Mouse (Mus musculus) intestine, embryonic 15.5 days (tissue): Measurements from ENCODE around the gene Ttll3. TPM values are rescaled to one million over a fixed set of nuclear protein-coding genes. Genes with fewer than 3 reads are reported as not detected.

ENCODE experiments used
- ATAC-seq: fragments of 200-750 bp; cut with Nextera tagmentation; 2 replicates; pipeline ENCODE4 v1.8.0; 2017; ENCODE audit warnings: moderate TSS enrichment, moderate library complexity
- H3K27ac ChIP-seq: fragments of 300-500 bp; sonication (generic); 2 replicates; pipeline ENCODE4 v1.5.1; 2015; ENCODE audit warnings: mild to moderate bottlenecking, inconsistent platforms
- H3K27me3 ChIP-seq: fragments of 300-500 bp; sonication (generic); replicated peaks from 2 replicates; pipeline ENCODE4 v1.6.1; 2015; ENCODE audit warnings: inconsistent platforms
- H3K36me3 ChIP-seq: fragments of 300-500 bp; sonication (generic); 2 replicates; pipeline ENCODE4 v1.6.1; 2015; ENCODE audit warnings: inconsistent platforms
- H3K4me1 ChIP-seq: fragments of 300-500 bp; sonication (generic); replicated peaks from 2 replicates; pipeline ENCODE4 v1.6.1; 2015; ENCODE audit warnings: inconsistent platforms
- H3K4me2 ChIP-seq: fragments of 300-500 bp; sonication (generic); replicated peaks from 2 replicates; pipeline ENCODE4 v1.6.1; 2015; ENCODE audit warnings: mild to moderate bottlenecking, inconsistent platforms
- H3K4me3 ChIP-seq: fragments of 300-500 bp; sonication (generic); replicated peaks from 2 replicates; pipeline ENCODE4 v1.5.1; 2015; ENCODE audit warnings: inconsistent platforms
- H3K9ac ChIP-seq: fragments of 300-500 bp; sonication (generic); 2 replicates; pipeline ENCODE4 v1.6.1; 2015; ENCODE audit warnings: inconsistent platforms
- H3K9me3 ChIP-seq: fragments of 300-500 bp; sonication (generic); 2 replicates; pipeline ENCODE4 v1.6.1; 2016; ENCODE audit warnings: inconsistent platforms
- WGBS: fragments of 180-500 bp; shearing (Covaris S2); methylation state at CpG from one replicate; pipeline ENCODE4 v1.1.7; 2015; 5-methylcytosine and 5-hydroxymethylcytosine counted together
- polyA plus RNA-seq: library from polyadenylated mRNA; unstranded; fragments of >200 nt; fragmentation: Nextera tagmentation; extraction: Ambion mirVana; gene quantifications from 2 replicates; pipeline ENCODE4 v1.2.1, GENCODE M21; 2015

Gene Ttll3
- polyA plus RNA-seq, 1 experiment from 2014 or later, result 3.7 TPM

- Histone ChIP-seq H3K27ac (no peak overlapping the region), H3K36me3 (peaks cover 3% of the 10 kb centered on the region; the same call in 1 of the 2 replicates), H3K4me2 (no peak overlapping the region), H3K27me3 (no peaks in the 10 kb centered on the region), H3K4me1 (peaks cover 7% of the 10 kb centered on the region; the same call in 1 of the 2 replicates), H3K9ac (no peak overlapping the region), H3K4me3 (no peak overlapping the region), H3K9me3 (no peaks in the 10 kb centered on the region)
- WGBS, result 80% methylated on average over 6 of the region's 6 CpGs
- no peak for ATAC-seq
Observed at GRCm38 (mm10) chr6:113405483-113405882, 16.4 kb downstream of the Ttll3 start.

- Histone ChIP-seq H3K4me1 (peaks cover 7% of the 10 kb centered on the region; the same call in 1 of the 2 replicates), H3K9me3 (no peaks in the 10 kb centered on the region), H3K9ac (no peak overlapping the region), H3K27ac (no peak overlapping the region), H3K4me3 (no peak overlapping the region), H3K27me3 (no peaks in the 10 kb centered on the region), H3K4me2 (no peak overlapping the region), H3K36me3 (peaks cover 3% of the 10 kb centered on the region; the same call in 1 of the 2 replicates)
- no peak for ATAC-seq
- 79% methylated on average over 9 of the region's 9 CpGs for WGBS
Observed at GRCm38 (mm10) chr6:113406683-113407082, 17.6 kb downstream of the Ttll3 start.

- WGBS, result 72% methylated on average over 1 of the region's 1 CpGs
- H3K4me1 ChIP-seq, result no peaks in the 10 kb centered on the region
- H3K4me2 ChIP-seq, result no peak overlapping the region
- H3K4me3 ChIP-seq, result no peak overlapping the region
- no peak for ATAC-seq
- no peaks in the 10 kb centered on the region for H3K27me3 ChIP-seq
- H3K9ac ChIP-seq, result no peak overlapping the region
- no peak overlapping the region for H3K27ac ChIP-seq
- H3K9me3 ChIP-seq, result no peaks in the 10 kb centered on the region
- H3K36me3 ChIP-seq, result peaks cover 3% of the 10 kb centered on the region
Observed at GRCm38 (mm10) chr6:113410001-113410400, 20.9 kb downstream of the Ttll3 start.

- no peak for ATAC-seq
- no peak overlapping the region for H3K27ac ChIP-seq
- no peak overlapping the region for H3K4me2 ChIP-seq
- H3K4me1 ChIP-seq, result peaks cover 11% of the 10 kb centered on the region
- no peaks in the 10 kb centered on the region for H3K27me3 ChIP-seq
- no peaks in the 10 kb centered on the region for H3K9me3 ChIP-seq
- 83% methylated on average over 5 of the region's 5 CpGs for WGBS
- no peak overlapping the region for H3K9ac ChIP-seq
- H3K36me3 ChIP-seq, result no peaks in the 10 kb centered on the region; the same call in 1 of the 2 replicates
- no peak overlapping the region for H3K4me3 ChIP-seq
Observed at GRCm38 (mm10) chr6:113416416-113416815, 27.4 kb downstream of the Ttll3 start.

GRCm38 (mm10) chr6:113418441-113419198 is 29.6 kb downstream of the Ttll3 start:
- Histone ChIP-seq H3K9me3 (no peaks in the 10 kb centered on the region), H3K4me3 (peak overlapping the region; percentile 51), H3K27me3 (no peaks in the 10 kb centered on the region), H3K36me3 (no peaks in the 10 kb centered on the region; the same call in 1 of the 2 replicates), H3K4me1 (peaks cover 11% of the 10 kb centered on the region), H3K27ac (peak overlapping the region; percentile 48), H3K4me2 (peak overlapping the region; percentile 92), H3K9ac (peak overlapping the region; percentile 57)
- 7% methylated on average over 16 of the region's 16 CpGs for WGBS
- peak; percentile 72 for ATAC-seq

GRCm38 (mm10) chr6:113419199-113419587 is 30.1 kb downstream of the Ttll3 start, which contains the start of gene Rpusd3:
Gene Rpusd3 (minus strand): TSS chr6:113419340.
- H3K27ac ChIP-seq, result peak within 1 kb of the TSS; percentile 48
- peak within 1 kb of the TSS; percentile 57 for H3K9ac ChIP-seq
- WGBS, result under 1% methylated on average over 25 of the region's 25 CpGs
- H3K27me3 ChIP-seq, result no peaks in the 10 kb centered on the region
- peak within 1 kb of the TSS; percentile 51 for H3K4me3 ChIP-seq
- no peaks in the 10 kb centered on the region for H3K9me3 ChIP-seq
- peaks cover 11% of the 10 kb centered on the region for H3K4me1 ChIP-seq
- no peaks in the 10 kb centered on the region; the same call in 1 of the 2 replicates for H3K36me3 ChIP-seq
- H3K4me2 ChIP-seq, result peak within 1 kb of the TSS; percentile 92
- peak; percentile 98 for ATAC-seq

- peaks cover 7% of the 10 kb centered on the region for H3K4me1 ChIP-seq
- no peaks in the 10 kb centered on the region for H3K9me3 ChIP-seq
- no peak for ATAC-seq
- H3K36me3 ChIP-seq, result no peaks in the 10 kb centered on the region
- no peak overlapping the region for H3K27ac ChIP-seq
- WGBS, result 65% methylated on average over 4 of the region's 4 CpGs
- H3K9ac ChIP-seq, result no peak overlapping the region
- no peak overlapping the region for H3K4me2 ChIP-seq
- H3K27me3 ChIP-seq, result no peaks in the 10 kb centered on the region
- H3K4me3 ChIP-seq, result no peak overlapping the region
Observed at GRCm38 (mm10) chr6:113423000-113423399, 33.9 kb downstream of the Ttll3 start.

GRCm38 (mm10) chr6:113424187-113424586 is 35.1 kb downstream of the Ttll3 start:
- Histone ChIP-seq H3K4me1 (no peaks in the 10 kb centered on the region), H3K27me3 (no peaks in the 10 kb centered on the region), H3K4me2 (no peak overlapping the region), H3K9ac (no peak overlapping the region), H3K36me3 (no peaks in the 10 kb centered on the region), H3K4me3 (no peak overlapping the region), H3K27ac (no peak overlapping the region), H3K9me3 (no peaks in the 10 kb centered on the region)
- no peak for ATAC-seq
- 78% methylated on average over 7 of the region's 7 CpGs for WGBS

- no peaks in the 10 kb centered on the region for H3K36me3 ChIP-seq
- H3K4me2 ChIP-seq, result no peak overlapping the region
- H3K9me3 ChIP-seq, result no peaks in the 10 kb centered on the region
- H3K9ac ChIP-seq, result no peak overlapping the region
- no peaks in the 10 kb centered on the region for H3K4me1 ChIP-seq
- H3K27me3 ChIP-seq, result no peaks in the 10 kb centered on the region
- ATAC-seq, result no peak
- no peak overlapping the region for H3K4me3 ChIP-seq
- 94% methylated on average over 4 of the region's 4 CpGs for whole genome bisulfite sequencing
- no peak overlapping the region for H3K27ac ChIP-seq
Observed at GRCm38 (mm10) chr6:113426696-113427095, 37.6 kb downstream of the Ttll3 start.

GRCm38 (mm10) chr6:113427397-113427796 is 38.3 kb downstream of the Ttll3 start:
- Histone ChIP-seq H3K27ac (no peak overlapping the region), H3K4me2 (no peak overlapping the region), H3K9ac (no peak overlapping the region), H3K9me3 (no peaks in the 10 kb centered on the region), H3K27me3 (no peaks in the 10 kb centered on the region), H3K4me3 (no peak overlapping the region), H3K36me3 (no peaks in the 10 kb centered on the region), H3K4me1 (no peaks in the 10 kb centered on the region)
- ATAC-seq, result no peak
- WGBS, result 66% methylated on average over 3 of the region's 3 CpGs

GRCm38 (mm10) chr6:113428006-113428405 is 38.9 kb downstream of the Ttll3 start:
- Histone ChIP-seq H3K4me2 (no peak overlapping the region), H3K36me3 (no peaks in the 10 kb centered on the region), H3K27ac (no peak overlapping the region), H3K9me3 (no peaks in the 10 kb centered on the region), H3K27me3 (no peaks in the 10 kb centered on the region), H3K4me1 (no peaks in the 10 kb centered on the region), H3K9ac (no peak overlapping the region), H3K4me3 (no peak overlapping the region)
- no peak for ATAC-seq
- WGBS, result 86% methylated on average over 16 of the region's 16 CpGs

- ATAC-seq, result no peak
- Histone ChIP-seq H3K4me3 (no peak overlapping the region), H3K9me3 (no peaks in the 10 kb centered on the region), H3K27me3 (no peaks in the 10 kb centered on the region), H3K4me2 (no peak overlapping the region), H3K36me3 (no peaks in the 10 kb centered on the region), H3K9ac (no peak overlapping the region), H3K4me1 (0 out of 2 replicates have a peak, but pooled peaks cover 2% of the 10 kb centered on the region), H3K27ac (no peak overlapping the region)
- WGBS, result 78% methylated on average over 3 of the region's 3 CpGs
Observed at GRCm38 (mm10) chr6:113429965-113430364, 40.9 kb downstream of the Ttll3 start.

GRCm38 (mm10) chr6:113430846-113431245 is 41.8 kb downstream of the Ttll3 start:
- Histone ChIP-seq H3K4me3 (no peak overlapping the region), H3K4me2 (no peak overlapping the region), H3K9ac (no peak overlapping the region), H3K36me3 (no peaks in the 10 kb centered on the region), H3K9me3 (no peaks in the 10 kb centered on the region), H3K27me3 (no peaks in the 10 kb centered on the region), H3K27ac (no peak overlapping the region), H3K4me1 (0 out of 2 replicates have a peak, but pooled peaks cover 2% of the 10 kb centered on the region)
- WGBS, result 50% methylated on average over 3 of the region's 3 CpGs
- ATAC-seq, result no peak
